In genomic region chr2:178987935-178988334, GRCm38 (mm10) we compare ENCODE assay signal across 18 mouse cellular contexts.
A peak's percentile ranks its signal among the peaks of the same experiment; 100 is the strongest.
DNase-seq lines count a peak whose midpoint lies in the region; ATAC-seq and TF ChIP-seq lines count a peak whose summit lies in the region.
"Had no signal": no experiment of that assay in that cellular context is flagged by ENCODE, and none has a peak within 500 bp of the region (broad histone marks: within the 10 kb centered on the region; RNA-seq: fewer than 3 reads in every experiment).

No protein-coding gene starts in this region.

- TF ChIP-seq CTCF in midbrain, postnatal 0 days (IDR thresholded peaks at IDR 0.05), result no peak
- TF ChIP-seq CTCF in intestine, postnatal 0 days (IDR thresholded peaks at IDR 0.05; ENCODE audit: low read depth), result no peak

- no peak overlapping the region for H3K9ac ChIP-seq in forebrain, embryonic 11.5 days (ENCODE audit: low read length)
- no peak overlapping the region for H3K9ac ChIP-seq in forebrain, embryonic 12.5 days
- H3K9ac ChIP-seq in hindbrain, embryonic 14.5 days, result no peak overlapping the region
- H3K9ac ChIP-seq in hindbrain, embryonic 12.5 days, result no peak overlapping the region
- H3K9ac ChIP-seq in midbrain, postnatal 0 days (replicated peaks; ENCODE audit: low read length, poor library complexity, severe bottlenecking), result no peak overlapping the region
- H3K9ac ChIP-seq in midbrain, embryonic 11.5 days (ENCODE audit: low read length), result no peak overlapping the region
- H3K9ac ChIP-seq in intestine, postnatal 0 days (ENCODE audit: low read depth, low read length), result no peak overlapping the region
- H3K9ac ChIP-seq: heart, embryonic 12.5 days had no signal

- H3K4me1 ChIP-seq in forebrain, embryonic 11.5 days (replicated peaks; ENCODE audit: control insufficient read depth, insufficient read depth, low read length), result peaks cover 10% of the 10 kb centered on the region; the same call in 1 of the 2 replicates
- peaks cover 9% of the 10 kb centered on the region for H3K4me1 ChIP-seq in forebrain, embryonic 12.5 days
- H3K4me1 ChIP-seq in hindbrain, embryonic 14.5 days (replicated peaks; ENCODE audit: control insufficient read depth, insufficient read depth, low read length), result 0 out of 2 replicates have a peak, but pooled peaks cover 5% of the 10 kb centered on the region
- H3K4me1 ChIP-seq in hindbrain, embryonic 12.5 days, result peaks cover 9% of the 10 kb centered on the region
- H3K4me1 ChIP-seq in midbrain, postnatal 0 days (ENCODE audit: insufficient read depth, low read length), result 0 out of 2 replicates have a peak, but pooled peaks cover 4% of the 10 kb centered on the region
- no peaks in the 10 kb centered on the region for H3K4me1 ChIP-seq in midbrain, embryonic 11.5 days (ENCODE audit: control insufficient read depth, insufficient read depth, low read length)
- H3K4me1 ChIP-seq in intestine, postnatal 0 days (replicated peaks; ENCODE audit: control insufficient read depth, insufficient read depth, low read length), result no peaks in the 10 kb centered on the region
- H3K4me1 ChIP-seq: heart, embryonic 12.5 days had no signal

- H3K27ac ChIP-seq in forebrain, embryonic 11.5 days (ENCODE audit: low read depth, low read length), result no peak overlapping the region
- no peak overlapping the region for H3K27ac ChIP-seq in forebrain, embryonic 12.5 days
- no peak overlapping the region for H3K27ac ChIP-seq in hindbrain, embryonic 14.5 days
- H3K27ac ChIP-seq in hindbrain, embryonic 12.5 days, result no peak overlapping the region
- H3K27ac ChIP-seq in midbrain, postnatal 0 days (ENCODE audit: low read depth, low read length), result no peak overlapping the region
- no peak overlapping the region for H3K27ac ChIP-seq in midbrain, embryonic 11.5 days (ENCODE audit: low read depth, low read length)
- H3K27ac ChIP-seq in intestine, postnatal 0 days (ENCODE audit: low read depth, low read length), result no peak overlapping the region
- H3K27ac ChIP-seq: embryonic facial prominence, embryonic 10.5 days had no signal

- WGBS in forebrain, embryonic 11.5 days, result 68% methylated on average over 10 of the region's 10 CpGs
- WGBS in forebrain, embryonic 12.5 days, result 60% methylated on average over 10 of the region's 10 CpGs
- WGBS in hindbrain, embryonic 14.5 days, result 55% methylated on average over 10 of the region's 10 CpGs
- 72% methylated on average over 10 of the region's 10 CpGs for WGBS in hindbrain, embryonic 12.5 days
- WGBS in midbrain, postnatal 0 days, result 34% methylated on average over 10 of the region's 10 CpGs
- 74% methylated on average over 10 of the region's 10 CpGs for WGBS in midbrain, embryonic 11.5 days
- WGBS in intestine, postnatal 0 days, result 76% methylated on average over 10 of the region's 10 CpGs

- peak; percentile 37 for DNase-seq in forebrain, embryonic 11.5 days (ENCODE audit: low spot score)
- no peak for DNase-seq in hindbrain, embryonic 14.5 days (ENCODE audit: low spot score)
- DNase-seq in midbrain, postnatal 0 days (ENCODE audit: low spot score), result peak; percentile 46
- no peak for DNase-seq in midbrain, embryonic 11.5 days (ENCODE audit: low spot score, missing footprints)
- DNase-seq in frontal cortex, postnatal 14 days (ENCODE audit: low spot score in 2 of 2), result no peak
- DNase-seq: adrenal gland, postnatal 10 days; cerebellum, adult 11-12 months; cerebellum, adult 9-11 months; gastrocnemius, postnatal 36 days; heart, adult 18-20 months; heart, postnatal 36 days; kidney, adult 8-10 months had no signal

- H3K9me3 ChIP-seq in forebrain, embryonic 11.5 days (ENCODE audit: control insufficient read depth, low read length), result no peaks in the 10 kb centered on the region
- H3K9me3 ChIP-seq in forebrain, embryonic 12.5 days, result no peaks in the 10 kb centered on the region
- no peaks in the 10 kb centered on the region for H3K9me3 ChIP-seq in hindbrain, embryonic 14.5 days (ENCODE audit: control insufficient read depth, low read length)
- no peaks in the 10 kb centered on the region for H3K9me3 ChIP-seq in hindbrain, embryonic 12.5 days (replicated peaks)
- no peaks in the 10 kb centered on the region for H3K9me3 ChIP-seq in midbrain, postnatal 0 days (ENCODE audit: low read length)
- no peaks in the 10 kb centered on the region for H3K9me3 ChIP-seq in midbrain, embryonic 11.5 days (ENCODE audit: control insufficient read depth, low read length)
- H3K9me3 ChIP-seq in intestine, postnatal 0 days (ENCODE audit: control insufficient read depth), result no peaks in the 10 kb centered on the region
- H3K9me3 ChIP-seq: embryonic facial prominence, embryonic 10.5 days; heart, embryonic 12.5 days had no signal

- ATAC-seq in forebrain, embryonic 11.5 days (replicated peaks; ENCODE audit: low FRiP score), result no peak
- no peak for ATAC-seq in forebrain, embryonic 12.5 days (ENCODE audit: low FRiP score)
- ATAC-seq in hindbrain, embryonic 14.5 days (ENCODE audit: low FRiP score), result peak; percentile 51; the same call in 1 of the 2 replicates
- ATAC-seq in hindbrain, embryonic 12.5 days (ENCODE audit: low FRiP score), result no peak
- ATAC-seq in midbrain, postnatal 0 days (ENCODE audit: low FRiP score), result no peak
- no peak for ATAC-seq in midbrain, embryonic 11.5 days (ENCODE audit: low FRiP score)
- no peak for ATAC-seq in intestine, postnatal 0 days
- ATAC-seq: intestine, embryonic 16.5 days had no signal

- H3K4me3 ChIP-seq in forebrain, embryonic 11.5 days (ENCODE audit: low read depth, low read length), result no peak overlapping the region
- H3K4me3 ChIP-seq in forebrain, embryonic 12.5 days (replicated peaks), result no peak overlapping the region
- no peak overlapping the region for H3K4me3 ChIP-seq in hindbrain, embryonic 14.5 days (replicated peaks; ENCODE audit: low read length)
- no peak overlapping the region for H3K4me3 ChIP-seq in hindbrain, embryonic 12.5 days
- H3K4me3 ChIP-seq in midbrain, postnatal 0 days (ENCODE audit: low read depth, low read length), result no peak overlapping the region
- no peak overlapping the region for H3K4me3 ChIP-seq in midbrain, embryonic 11.5 days (ENCODE audit: low read depth, low read length)
- no peak overlapping the region for H3K4me3 ChIP-seq in intestine, postnatal 0 days (ENCODE audit: low read depth, low read length)
- H3K4me3 ChIP-seq: embryonic facial prominence, embryonic 10.5 days; heart, embryonic 12.5 days had no signal

- no peaks in the 10 kb centered on the region for H3K27me3 ChIP-seq in forebrain, embryonic 11.5 days (ENCODE audit: control insufficient read depth, insufficient read depth, low read length)
- H3K27me3 ChIP-seq in forebrain, embryonic 12.5 days, result no peaks in the 10 kb centered on the region
- H3K27me3 ChIP-seq in hindbrain, embryonic 14.5 days (ENCODE audit: control insufficient read depth, insufficient read depth, low read length), result no peaks in the 10 kb centered on the region
- H3K27me3 ChIP-seq in hindbrain, embryonic 12.5 days, result no peaks in the 10 kb centered on the region
- no peaks in the 10 kb centered on the region for H3K27me3 ChIP-seq in midbrain, postnatal 0 days (ENCODE audit: insufficient read depth, low read length)
- H3K27me3 ChIP-seq in midbrain, embryonic 11.5 days (ENCODE audit: control insufficient read depth, insufficient read depth, low read length), result no peaks in the 10 kb centered on the region
- no peaks in the 10 kb centered on the region for H3K27me3 ChIP-seq in intestine, postnatal 0 days (replicated peaks; ENCODE audit: control insufficient read depth, insufficient read depth, low read length)
- H3K27me3 ChIP-seq: heart, embryonic 12.5 days had no signal

- no peak overlapping the region for H3K4me2 ChIP-seq in forebrain, embryonic 11.5 days (ENCODE audit: low read depth, low read length, severe bottlenecking)
- H3K4me2 ChIP-seq in forebrain, embryonic 12.5 days, result no peak overlapping the region
- no peak overlapping the region for H3K4me2 ChIP-seq in hindbrain, embryonic 14.5 days (replicated peaks)
- H3K4me2 ChIP-seq in hindbrain, embryonic 12.5 days (replicated peaks), result no peak overlapping the region
- no peak overlapping the region for H3K4me2 ChIP-seq in midbrain, postnatal 0 days (ENCODE audit: low read depth, low read length, poor library complexity, severe bottlenecking)
- no peak overlapping the region for H3K4me2 ChIP-seq in midbrain, embryonic 11.5 days
- no peak overlapping the region for H3K4me2 ChIP-seq in intestine, postnatal 0 days (replicated peaks; ENCODE audit: low read depth)
- H3K4me2 ChIP-seq: heart, embryonic 12.5 days had no signal

- no peaks in the 10 kb centered on the region for H3K36me3 ChIP-seq in forebrain, embryonic 11.5 days (ENCODE audit: control insufficient read depth, insufficient read depth, low read length)
- no peaks in the 10 kb centered on the region for H3K36me3 ChIP-seq in forebrain, embryonic 12.5 days (replicated peaks)
- no peaks in the 10 kb centered on the region for H3K36me3 ChIP-seq in hindbrain, embryonic 14.5 days (replicated peaks; ENCODE audit: control insufficient read depth, insufficient read depth)
- H3K36me3 ChIP-seq in hindbrain, embryonic 12.5 days, result no peaks in the 10 kb centered on the region
- no peaks in the 10 kb centered on the region for H3K36me3 ChIP-seq in midbrain, postnatal 0 days (ENCODE audit: insufficient read depth, low read length)
- no peaks in the 10 kb centered on the region for H3K36me3 ChIP-seq in midbrain, embryonic 11.5 days (ENCODE audit: control insufficient read depth, insufficient read depth, low read length)
- no peaks in the 10 kb centered on the region for H3K36me3 ChIP-seq in intestine, postnatal 0 days (ENCODE audit: control insufficient read depth, insufficient read depth)
- H3K36me3 ChIP-seq: embryonic facial prominence, embryonic 10.5 days; heart, embryonic 12.5 days had no signal

Comparison
In these comparisons a context has a peak if more than half of its experiments do, and no peak if none do; other contexts are left out.
1. DNase-seq: peak in forebrain, embryonic 11.5 days (single experiment) and midbrain, postnatal 0 days (single experiment); none in hindbrain, embryonic 14.5 days (single experiment), midbrain, embryonic 11.5 days (single experiment) and frontal cortex, postnatal 14 days (0 of 2).